Mouse (Mus musculus) intestine, embryonic 16.5 days (tissue): ENCODE results near the gene Acat2. TPM values are rescaled to one million over a fixed set of nuclear protein-coding genes. Genes with fewer than 3 reads are reported as not detected.
"Not testable (repeated sequence)": the region's sequence is repeated elsewhere in the genome, so short reads cannot be mapped to it uniquely, and the experiment has no call there.

ENCODE experiments used
- ATAC-seq: fragments of 200-750 bp; cut with Nextera tagmentation; 2 replicates; pipeline ENCODE4 v1.8.0; 2017; ENCODE audit warnings: moderate TSS enrichment, moderate library complexity
- H3K27ac ChIP-seq: fragments of 300-500 bp; sonication (generic); 2 replicates; pipeline ENCODE4 v1.5.1; 2014; ENCODE audit warnings: mild to moderate bottlenecking, low read length
- H3K27me3 ChIP-seq: fragments of 300-500 bp; sonication (generic); replicated peaks from 2 replicates; pipeline ENCODE4 v1.6.1; 2014; ENCODE audit warnings: low read length, control low read depth, mixed read lengths; ENCODE audit not compliant: control insufficient read depth, insufficient read depth
- H3K36me3 ChIP-seq: fragments of 300-500 bp; sonication (generic); 2 replicates; pipeline ENCODE4 v1.6.1; 2014; ENCODE audit warnings: low read length, control low read depth; ENCODE audit not compliant: control insufficient read depth, insufficient read depth
- H3K4me1 ChIP-seq: fragments of 300-500 bp; sonication (generic); 2 replicates; pipeline ENCODE4 v1.6.1; 2014; ENCODE audit warnings: low read length, control low read depth, mixed read lengths; ENCODE audit not compliant: control insufficient read depth, insufficient read depth
- H3K4me2 ChIP-seq: fragments of 300-500 bp; sonication (generic); 2 replicates; pipeline ENCODE4 v1.6.1; 2014; ENCODE audit warnings: low read depth, low read length, control low read depth
- H3K4me3 ChIP-seq: fragments of 300-500 bp; sonication (generic); 2 replicates; pipeline ENCODE4 v1.5.1; 2014; ENCODE audit warnings: mild to moderate bottlenecking, low read length
- H3K9ac ChIP-seq: fragments of 300-500 bp; sonication (generic); 2 replicates; pipeline ENCODE4 v1.6.1; 2014; ENCODE audit warnings: low read depth, low read length
- H3K9me3 ChIP-seq: fragments of 300-500 bp; sonication (generic); 2 replicates; pipeline ENCODE4 v1.6.1; 2016; ENCODE audit warnings: low read length, control low read depth; ENCODE audit not compliant: control insufficient read depth
- WGBS: fragments of 180-500 bp; shearing (Covaris S2); extraction: QIAGEN DNeasy Blood & Tissue Kit; methylation state at CpG from one replicate; pipeline ENCODE4 v1.1.7; 2014; 5-methylcytosine and 5-hydroxymethylcytosine counted together
- polyA plus RNA-seq: library from polyadenylated mRNA; unstranded; fragments of >200 nt; fragmentation: Nextera tagmentation; extraction: Ambion mirVana; gene quantifications from 2 replicates; pipeline ENCODE4 v1.2.1, GENCODE M21; 2015

Gene Acat2
- polyA plus RNA-seq, 1 experiment from 2014 or later, result 253 TPM

GRCm38 (mm10) chr17:12940151-12940805 is 20.3 kb downstream of the Acat2 start, which contains the start of gene Acat3:
TSS of gene Acat3 (minus strand) at chr17:12940600.
- H3K4me3 ChIP-seq, result peak within 1 kb of the TSS; percentile 51
- no peaks in the 10 kb centered on the region for H3K9me3 ChIP-seq
- ATAC-seq, result peak; percentile 77
- no peak within 1 kb of the TSS for H3K27ac ChIP-seq
- no peaks in the 10 kb centered on the region; the same call in 1 of the 2 replicates for H3K36me3 ChIP-seq
- H3K4me1 ChIP-seq, result peaks cover 3% of the 10 kb centered on the region; the same call in 1 of the 2 replicates
- peak within 1 kb of the TSS; percentile 51 for H3K9ac ChIP-seq
- no peaks in the 10 kb centered on the region for H3K27me3 ChIP-seq
- peak within 1 kb of the TSS; percentile 81 for H3K4me2 ChIP-seq
- WGBS, result 13% methylated on average over 27 of the region's 27 CpGs

- H3K27ac ChIP-seq, H3K9me3 ChIP-seq, H3K4me1 ChIP-seq, H3K36me3 ChIP-seq, H3K27me3 ChIP-seq: not testable (repeated sequence)
- 36% methylated on average over 2 of the region's 12 CpGs for WGBS
- Histone ChIP-seq H3K4me2 (peak overlapping the region; percentile 81), H3K4me3 (peak overlapping the region; percentile 51), H3K9ac (0 out of 2 replicates have a peak overlapping the region, but pooled peaks have one; percentile 51)
- peak; percentile 35; the same call in 1 of the 2 replicates for ATAC-seq
Measured at GRCm38 (mm10) chr17:12939377-12940148, 21.0 kb downstream of the Acat2 start.

- H3K36me3 ChIP-seq, result no peaks in the 10 kb centered on the region; the same call in 1 of the 2 replicates
- WGBS, result 60% methylated on average over 2 of the region's 2 CpGs
- no peak for ATAC-seq
Measured at GRCm38 (mm10) chr17:12938077-12938476, 22.5 kb downstream of the Acat2 start.

GRCm38 (mm10) chr17:12937412-12937970 is 23.1 kb downstream of the Acat2 start:
- Histone ChIP-seq H3K9ac (no peak overlapping the region), H3K36me3 (no peaks in the 10 kb centered on the region), H3K4me3 (no peak overlapping the region), H3K27ac (no peak overlapping the region), H3K27me3 (no peaks in the 10 kb centered on the region), H3K9me3 (no peaks in the 10 kb centered on the region), H3K4me1 (peaks cover 3% of the 10 kb centered on the region; the same call in 1 of the 2 replicates), H3K4me2 (no peak overlapping the region)
- 74% methylated on average over 2 of the region's 2 CpGs for WGBS
- no peak for ATAC-seq

More at GRCm38 (mm10) chr17:12938077-12938476, 22.5 kb downstream of the Acat2 start:
- H3K4me2 ChIP-seq, result no peak overlapping the region
- H3K27ac ChIP-seq, result no peak overlapping the region
- H3K4me1 ChIP-seq, result peaks cover 3% of the 10 kb centered on the region; the same call in 1 of the 2 replicates
- no peaks in the 10 kb centered on the region for H3K9me3 ChIP-seq
- H3K9ac ChIP-seq, result no peak overlapping the region
- no peaks in the 10 kb centered on the region for H3K27me3 ChIP-seq
- H3K4me3 ChIP-seq, result no peak overlapping the region

- Histone ChIP-seq H3K36me3 (no peaks in the 10 kb centered on the region), H3K4me2 (no peak overlapping the region), H3K27me3 (no peaks in the 10 kb centered on the region), H3K9me3 (no peaks in the 10 kb centered on the region), H3K27ac (no peak overlapping the region), H3K4me1 (peaks cover 3% of the 10 kb centered on the region; the same call in 1 of the 2 replicates), H3K4me3 (no peak overlapping the region), H3K9ac (no peak overlapping the region)
- peak; percentile 45; the same call in 1 of the 2 replicates for ATAC-seq
- 60% methylated on average over 4 of the region's 4 CpGs for WGBS
Measured at GRCm38 (mm10) chr17:12935719-12936118, 24.8 kb downstream of the Acat2 start.

GRCm38 (mm10) chr17:12931576-12931975 is 29.0 kb downstream of the Acat2 start:
- H3K4me1 ChIP-seq, H3K36me3 ChIP-seq, H3K9me3 ChIP-seq, H3K27ac ChIP-seq, H3K4me3 ChIP-seq, H3K27me3 ChIP-seq, H3K4me2 ChIP-seq, H3K9ac ChIP-seq, ATAC-seq: not testable (repeated sequence)
- 97% methylated on average over 5 of the region's 5 CpGs for WGBS

GRCm38 (mm10) chr17:12925703-12926180 is 34.8 kb downstream of the Acat2 start:
- Histone ChIP-seq H3K9me3 (no peaks in the 10 kb centered on the region), H3K4me1 (no peaks in the 10 kb centered on the region), H3K27ac (no peak overlapping the region), H3K4me2 (no peak overlapping the region), H3K9ac (no peak overlapping the region), H3K36me3 (peaks cover 21% of the 10 kb centered on the region), H3K4me3 (no peak overlapping the region), H3K27me3 (no peaks in the 10 kb centered on the region)
- peak; percentile 61 for ATAC-seq
- 87% methylated on average over 8 of the region's 8 CpGs for WGBS

- 86% methylated on average over 3 of the region's 3 CpGs for WGBS
- Histone ChIP-seq H3K4me1 (no peaks in the 10 kb centered on the region), H3K27ac (no peak overlapping the region), H3K27me3 (no peaks in the 10 kb centered on the region), H3K4me3 (no peak overlapping the region), H3K9ac (no peak overlapping the region), H3K36me3 (peaks cover 21% of the 10 kb centered on the region), H3K4me2 (no peak overlapping the region), H3K9me3 (no peaks in the 10 kb centered on the region)
- ATAC-seq, result no peak
Measured at GRCm38 (mm10) chr17:12925001-12925400, 35.5 kb downstream of the Acat2 start.

GRCm38 (mm10) chr17:12921073-12921472 is 39.5 kb downstream of the Acat2 start:
- H3K36me3 ChIP-seq, result peaks cover 21% of the 10 kb centered on the region
- H3K4me2 ChIP-seq, result no peak overlapping the region
- H3K27me3 ChIP-seq, result no peaks in the 10 kb centered on the region
- no peak overlapping the region for H3K27ac ChIP-seq
- no peak for ATAC-seq
- no peaks in the 10 kb centered on the region for H3K9me3 ChIP-seq
- no peak overlapping the region for H3K4me3 ChIP-seq
- WGBS, result 87% methylated on average over 1 of the region's 1 CpGs
- no peaks in the 10 kb centered on the region for H3K4me1 ChIP-seq
- no peak overlapping the region for H3K9ac ChIP-seq
